18 mouse cellular contexts compared by ENCODE assay signal in genomic region chr10:8491909-8492591, GRCm38 (mm10).
"Had no signal": no experiment of that assay in that cellular context is flagged by ENCODE, and none has a peak within 500 bp of the region (broad histone marks: within the 10 kb centered on the region; RNA-seq: fewer than 3 reads in every experiment).

No protein-coding gene starts in this region.

- DNase-seq: kidney, adult 11 months; kidney, adult 8-10 months; kidney, postnatal 10 days; kidney, postnatal 36 days; liver; lung, adult 18-20 months; midbrain, embryonic 14.5 days; right cerebral cortex, postnatal 14 days; right cerebral cortex, postnatal 4 days; thymus, postnatal 25 days had no signal

- H3K36me3 ChIP-seq: intestine, embryonic 15.5 days; kidney, embryonic 15.5 days; limb, embryonic 10.5 days; limb, embryonic 13.5 days; liver, embryonic 12.5 days; liver, embryonic 15.5 days; midbrain, embryonic 10.5 days had no signal

- H3K9ac ChIP-seq: intestine, embryonic 15.5 days; kidney, embryonic 15.5 days; limb, embryonic 13.5 days; liver, embryonic 12.5 days; liver, embryonic 15.5 days had no signal

- H3K27ac ChIP-seq: intestine, embryonic 15.5 days; kidney, embryonic 15.5 days; limb, embryonic 10.5 days; limb, embryonic 13.5 days; liver, embryonic 12.5 days; liver, embryonic 15.5 days; midbrain, embryonic 10.5 days had no signal

- H3K4me3 ChIP-seq: intestine, embryonic 15.5 days; kidney, embryonic 15.5 days; limb, embryonic 10.5 days; limb, embryonic 13.5 days; liver, embryonic 12.5 days; liver, embryonic 15.5 days; megakaryocyte, embryonic 14.5 days; midbrain, embryonic 10.5 days had no signal

- H3K9me3 ChIP-seq: intestine, embryonic 15.5 days; kidney, embryonic 15.5 days; limb, embryonic 10.5 days; liver, embryonic 15.5 days; megakaryocyte, embryonic 14.5 days had no signal

- H3K27me3 ChIP-seq: intestine, embryonic 15.5 days; kidney, embryonic 15.5 days; limb, embryonic 13.5 days; liver, embryonic 12.5 days; liver, embryonic 15.5 days; megakaryocyte, embryonic 14.5 days had no signal

- H3K4me2 ChIP-seq: intestine, embryonic 15.5 days; kidney, embryonic 15.5 days; limb, embryonic 13.5 days; liver, embryonic 12.5 days; liver, embryonic 15.5 days had no signal

- ATAC-seq: intestine, embryonic 15.5 days; liver, embryonic 12.5 days had no signal

- H3K4me1 ChIP-seq: liver, embryonic 12.5 days; liver, embryonic 15.5 days; megakaryocyte, embryonic 14.5 days had no signal
